Mouse (Mus musculus): Measurements from ENCODE around the gene Rln1. TPM values are rescaled to one million over a fixed set of nuclear protein-coding genes. Genes with fewer than 3 reads are reported as not detected.
A peak's percentile ranks its signal among the peaks of the same experiment; 100 is the strongest.

Rln1 gene
- polyA plus RNA-seq (2015; fragmentation: Nextera tagmentation; extraction: Ambion mirVana): 2.4 and 2.5 TPM in 2 replicates

GRCm38 (mm10) chr19:29334068-29334745 lies at the start of gene Rln1:
TSS of gene Rln1 (minus strand) at chr19:29334670.
- H3K27me3 ChIP-seq (replicated peaks): no peaks in the 10 kb centered on the region
- H3K36me3 ChIP-seq (replicated peaks): no peaks in the 10 kb centered on the region
- WGBS: 2% methylated on average over 23 of the region's 23 CpGs
- peak within 1 kb of the TSS; percentile 49 for H3K4me3 ChIP-seq
- peak within 1 kb of the TSS; percentile 54 for H3K27ac ChIP-seq
- H3K9me3 ChIP-seq: no peaks in the 10 kb centered on the region
- peak within 1 kb of the TSS; percentile 60 for H3K9ac ChIP-seq
- peak within 1 kb of the TSS; percentile 73 for H3K4me2 ChIP-seq
- ATAC-seq (replicated peaks): peak; percentile 85
- peaks cover 11% of the 10 kb centered on the region; the same call in 1 of the 2 replicates for H3K4me1 ChIP-seq

GRCm38 (mm10) chr19:29383368-29383767 lies 48.9 kb upstream of the Rln1 start:
- H3K9ac ChIP-seq: no peak overlapping the region
- 93% methylated on average over 5 of the region's 5 CpGs for WGBS

GRCm38 (mm10) chr19:29379839-29380603 lies 45.6 kb upstream of the Rln1 start:
- H3K9me3 ChIP-seq: no peaks in the 10 kb centered on the region
- no peak for ATAC-seq (replicated peaks)
- H3K27ac ChIP-seq: no peak overlapping the region
- H3K4me2 ChIP-seq: no peak overlapping the region
- H3K36me3 ChIP-seq (replicated peaks): no peaks in the 10 kb centered on the region
- H3K9ac ChIP-seq: no peak overlapping the region
- no peaks in the 10 kb centered on the region for H3K4me1 ChIP-seq
- H3K4me3 ChIP-seq: no peak overlapping the region
- H3K27me3 ChIP-seq (replicated peaks): no peaks in the 10 kb centered on the region
- WGBS: 93% methylated on average over 14 of the region's 14 CpGs

More at GRCm38 (mm10) chr19:29383368-29383767, 48.9 kb upstream of the Rln1 start:
- no peak overlapping the region for H3K27ac ChIP-seq
- H3K4me3 ChIP-seq: no peak overlapping the region
- H3K36me3 ChIP-seq (replicated peaks): no peaks in the 10 kb centered on the region
- H3K4me2 ChIP-seq: no peak overlapping the region
- no peaks in the 10 kb centered on the region for H3K9me3 ChIP-seq
- H3K27me3 ChIP-seq (replicated peaks): no peaks in the 10 kb centered on the region
- ATAC-seq (replicated peaks): no peak
- no peaks in the 10 kb centered on the region for H3K4me1 ChIP-seq

- Histone ChIP-seq H3K4me2 (no peak overlapping the region), H3K4me1 (no peaks in the 10 kb centered on the region), H3K9ac (no peak overlapping the region), H3K27me3 (replicated peaks) (no peaks in the 10 kb centered on the region), H3K9me3 (no peaks in the 10 kb centered on the region), H3K36me3 (replicated peaks) (no peaks in the 10 kb centered on the region), H3K27ac (no peak overlapping the region), H3K4me3 (no peak overlapping the region)
- no peak for ATAC-seq (replicated peaks)
- 69% methylated on average over 3 of the region's 3 CpGs for WGBS
These were observed 41.9 kb upstream of the Rln1 start for GRCm38 (mm10) chr19:29376382-29376781.

- Histone ChIP-seq H3K36me3 (replicated peaks) (no peaks in the 10 kb centered on the region), H3K9ac (no peak overlapping the region), H3K27me3 (replicated peaks) (no peaks in the 10 kb centered on the region), H3K4me1 (no peaks in the 10 kb centered on the region), H3K9me3 (no peaks in the 10 kb centered on the region), H3K4me2 (no peak overlapping the region), H3K4me3 (no peak overlapping the region), H3K27ac (no peak overlapping the region)
- WGBS: 92% methylated on average over 9 of the region's 9 CpGs
- no peak for ATAC-seq (replicated peaks)
These were observed 40.5 kb upstream of the Rln1 start for GRCm38 (mm10) chr19:29374947-29375346.

- Histone ChIP-seq H3K36me3 (replicated peaks) (no peaks in the 10 kb centered on the region), H3K9ac (no peak overlapping the region), H3K4me2 (peak overlapping the region; percentile 42), H3K9me3 (no peaks in the 10 kb centered on the region), H3K4me1 (no peaks in the 10 kb centered on the region), H3K27ac (no peak overlapping the region), H3K4me3 (peak overlapping the region; percentile 14), H3K27me3 (replicated peaks) (no peaks in the 10 kb centered on the region)
- no peak for ATAC-seq (replicated peaks)
- WGBS: 39% methylated on average over 11 of the region's 11 CpGs
These were observed 39.0 kb upstream of the Rln1 start for GRCm38 (mm10) chr19:29373438-29373837.

GRCm38 (mm10) chr19:29372621-29373020 lies 38.2 kb upstream of the Rln1 start:
- no peaks in the 10 kb centered on the region for H3K9me3 ChIP-seq
- H3K4me3 ChIP-seq: no peak overlapping the region
- H3K36me3 ChIP-seq (replicated peaks): no peaks in the 10 kb centered on the region
- 87% methylated on average over 3 of the region's 3 CpGs for WGBS
- ATAC-seq (replicated peaks): no peak
- H3K27ac ChIP-seq: no peak overlapping the region
- H3K27me3 ChIP-seq (replicated peaks): no peaks in the 10 kb centered on the region
- H3K9ac ChIP-seq: no peak overlapping the region
- no peak overlapping the region for H3K4me2 ChIP-seq
- peaks cover under 1% of the 10 kb centered on the region for H3K4me1 ChIP-seq

- ATAC-seq (replicated peaks): no peak
- WGBS: 76% methylated on average over 4 of the region's 4 CpGs
- no peak overlapping the region for H3K27ac ChIP-seq
- H3K4me3 ChIP-seq: no peak overlapping the region
- H3K4me2 ChIP-seq: no peak overlapping the region
- H3K9me3 ChIP-seq: no peaks in the 10 kb centered on the region
- no peaks in the 10 kb centered on the region for H3K27me3 ChIP-seq (replicated peaks)
- H3K9ac ChIP-seq: no peak overlapping the region
- H3K36me3 ChIP-seq (replicated peaks): no peaks in the 10 kb centered on the region
- peaks cover 5% of the 10 kb centered on the region for H3K4me1 ChIP-seq
These were observed 37.7 kb upstream of the Rln1 start for GRCm38 (mm10) chr19:29372138-29372537.

- WGBS: 85% methylated on average over 18 of the region's 18 CpGs
- Histone ChIP-seq H3K9ac (no peak overlapping the region), H3K4me3 (no peak overlapping the region), H3K27ac (no peak overlapping the region), H3K9me3 (no peaks in the 10 kb centered on the region), H3K27me3 (replicated peaks) (no peaks in the 10 kb centered on the region), H3K36me3 (replicated peaks) (no peaks in the 10 kb centered on the region), H3K4me1 (peaks cover 8% of the 10 kb centered on the region), H3K4me2 (no peak overlapping the region)
- no peak for ATAC-seq (replicated peaks)
These were observed 37.0 kb upstream of the Rln1 start for GRCm38 (mm10) chr19:29371284-29372081.

GRCm38 (mm10) chr19:29370545-29371283 lies 36.2 kb upstream of the Rln1 start:
- no peak overlapping the region for H3K4me3 ChIP-seq
- H3K27ac ChIP-seq: no peak overlapping the region
- 92% methylated on average over 7 of the region's 7 CpGs for WGBS
- no peak for ATAC-seq (replicated peaks)
- H3K4me1 ChIP-seq: peaks cover 8% of the 10 kb centered on the region
- H3K27me3 ChIP-seq (replicated peaks): no peaks in the 10 kb centered on the region
- H3K36me3 ChIP-seq (replicated peaks): no peaks in the 10 kb centered on the region
- no peak overlapping the region for H3K9ac ChIP-seq
- no peak overlapping the region for H3K4me2 ChIP-seq
- no peaks in the 10 kb centered on the region for H3K9me3 ChIP-seq

- Histone ChIP-seq H3K9ac (no peak overlapping the region), H3K36me3 (replicated peaks) (no peaks in the 10 kb centered on the region), H3K4me1 (peaks cover 8% of the 10 kb centered on the region), H3K4me3 (no peak overlapping the region), H3K4me2 (no peak overlapping the region), H3K27me3 (replicated peaks) (no peaks in the 10 kb centered on the region), H3K27ac (no peak overlapping the region), H3K9me3 (no peaks in the 10 kb centered on the region)
- WGBS: 80% methylated on average over 12 of the region's 12 CpGs
- no peak for ATAC-seq (replicated peaks)
These were observed 35.6 kb upstream of the Rln1 start for GRCm38 (mm10) chr19:29370112-29370511.

All from midbrain, embryonic 15.5 days (tissue).